Mouse (Mus musculus) gastrocnemius, adult 2 months (tissue): ENCODE measurements around the gene Csf2rb2. TPM values are rescaled to one million over a fixed set of nuclear protein-coding genes. Genes with fewer than 3 reads are reported as not detected.

Experiments used
- DNase-seq: peaks from one replicate; pipeline ENCODE4 v3.0.0; 2022
- H3K27ac ChIP-seq: fragments of 200-600 bp; 2 replicates; pipeline ENCODE4 v1.8.1; 2022; ENCODE audit warnings: mild to moderate bottlenecking
- H3K4me3 ChIP-seq: fragments of 200-600 bp; 2 replicates; pipeline ENCODE4 v1.8.1; 2022; ENCODE audit warnings: mild to moderate bottlenecking, moderate library complexity
- CTCF ChIP-seq: fragments of 200-600 bp; IDR thresholded peaks from 2 replicates; pipeline ENCODE4 v1.8.1; 2022; ENCODE audit warnings: antibody characterized with exemption, mild to moderate bottlenecking, moderate library complexity
- intact Hi-C: fragments of 180-260 bp; cut with DNase I; formaldehyde crosslinking; loops from one replicate; pipeline ENCODE4 v1.15.1; 2025
- microRNA-seq: library from miRNA; unstranded; fragments of <30 nt; microRNA quantifications from one replicate; pipeline ENCODE4 v1.2.0, GENCODE M21; 2021
- total RNA-seq, 2 experiments: library from RNA; stranded (reverse); gene quantifications; 2 replicates each; pipeline ENCODE4 v1.2.3; 2021

Csf2rb2 gene
- total RNA-seq, 2 experiments from 2014 or later = 0.66 to 0.78 TPM

DNA sequence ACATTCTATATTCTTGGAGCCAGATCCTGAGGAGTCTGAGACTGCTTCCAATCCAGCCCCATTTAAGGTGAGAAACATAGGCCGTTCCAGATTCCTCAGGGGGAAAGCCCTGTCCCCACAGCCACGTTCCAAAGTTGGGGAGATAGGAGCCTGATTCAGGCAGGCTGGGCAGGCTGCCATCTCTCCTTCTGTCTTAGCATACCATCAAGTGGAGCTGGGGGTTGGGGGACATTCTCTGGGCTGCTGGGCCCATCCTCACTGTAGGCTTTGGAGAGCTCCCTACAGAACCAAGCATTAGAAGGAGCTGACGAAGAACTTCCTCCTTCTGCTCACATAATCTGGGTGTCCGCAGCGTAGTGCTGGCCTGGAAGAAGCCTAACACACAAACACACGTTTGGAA is 61.7 kb downstream of the Csf2rb2 start:
- peak overlapping the region; percentile 93 for H3K27ac ChIP-seq
- H3K4me3 ChIP-seq = no peak overlapping the region
- intact Hi-C loops = loop anchor here (5.0 to 10.0 kb wide), 2 partner anchors 59 to 159 kb away; no protein-coding TSS in a partner anchor
- TF ChIP-seq CTCF = no peak
- DNase-seq = no peak

DNA sequence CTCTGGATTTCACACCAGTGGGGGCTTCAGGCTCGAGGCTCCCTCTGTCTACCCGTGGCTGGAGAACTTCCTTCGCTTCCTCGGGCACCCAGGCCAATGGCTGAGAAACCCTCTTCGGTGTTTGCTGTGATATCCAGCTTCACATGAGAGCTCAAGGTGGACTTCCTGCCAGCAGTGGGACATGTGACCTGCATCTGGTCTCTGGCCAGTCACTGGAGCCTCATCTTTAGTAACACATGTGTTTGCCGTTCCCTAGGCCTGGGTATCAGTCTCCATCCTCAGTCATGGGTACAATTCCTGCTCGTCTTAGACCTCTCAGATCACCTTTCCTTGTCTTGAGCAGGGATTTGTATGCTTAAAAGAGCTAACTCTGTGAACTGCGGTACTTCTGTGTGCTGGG is 62.5 kb downstream of the Csf2rb2 start:
- TF ChIP-seq CTCF = no peak
- peak overlapping the region; percentile 93 for H3K27ac ChIP-seq
- peak; percentile 85 for DNase-seq
- intact Hi-C loops = loop anchor here (5.0 to 10.0 kb wide), 2 partner anchors 58 to 159 kb away; no protein-coding TSS in a partner anchor
- peak overlapping the region; percentile 51 for H3K4me3 ChIP-seq

DNA sequence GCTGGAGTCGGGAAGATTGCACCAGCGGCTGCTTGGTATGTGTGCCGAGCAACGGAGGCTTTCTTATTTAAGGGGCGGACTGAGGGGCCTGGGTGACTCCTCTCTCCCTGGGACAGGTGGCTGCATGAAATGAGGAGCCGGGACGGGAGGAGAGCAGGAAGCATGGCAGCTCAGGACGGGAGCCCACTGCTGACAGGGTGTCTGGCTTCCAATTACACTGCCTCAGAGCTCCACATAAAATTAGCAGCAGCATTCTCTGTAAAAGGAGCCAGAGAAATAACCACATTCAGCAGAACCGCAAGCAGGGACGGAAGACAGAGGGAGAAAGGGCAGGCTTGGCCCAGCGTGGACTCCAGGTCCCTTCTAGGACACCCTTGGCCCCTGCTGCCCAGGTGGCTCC is 64.2 kb downstream of the Csf2rb2 start:
- no peak for TF ChIP-seq CTCF
- H3K4me3 ChIP-seq = peak overlapping the region; percentile 51
- intact Hi-C loops = loop anchor here (1.0 to 10.0 kb wide), 3 partner anchors 36 to 161 kb away; no protein-coding TSS in a partner anchor
- DNase-seq = peak; percentile 84
- H3K27ac ChIP-seq = peak overlapping the region; percentile 93

DNA sequence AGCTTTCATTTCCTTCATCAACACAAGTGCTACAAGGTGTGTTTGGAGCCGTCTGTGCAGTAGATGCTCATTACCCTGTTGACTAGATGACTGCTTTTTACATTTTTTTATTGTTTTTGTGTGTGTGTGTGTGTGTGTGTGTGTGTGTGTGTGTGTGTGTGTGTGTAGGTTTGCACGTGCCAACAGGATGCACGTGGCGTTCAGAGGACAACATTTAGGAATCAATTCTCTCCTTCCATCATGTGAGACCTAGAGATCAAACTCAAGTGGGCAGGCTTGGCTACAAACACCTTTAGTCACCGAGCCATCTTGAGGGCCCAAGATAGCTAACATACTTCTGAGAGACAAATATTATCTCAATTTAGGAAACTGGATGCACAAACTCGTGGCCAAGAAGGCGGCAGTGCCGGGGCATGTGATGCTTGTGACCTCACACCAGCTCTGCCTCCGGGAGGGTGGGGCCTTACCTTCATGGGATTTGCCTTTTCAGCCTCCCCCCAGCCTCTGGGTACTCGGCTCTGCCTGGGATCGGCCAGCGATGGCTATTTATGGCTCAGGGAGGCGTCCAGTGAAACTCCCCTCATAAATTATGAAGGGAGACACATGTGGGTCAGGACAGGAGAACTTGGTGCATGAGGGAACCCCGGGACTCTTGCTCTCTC is 65.4 kb downstream of the Csf2rb2 start:
- no peak for TF ChIP-seq CTCF
- intact Hi-C loops = loop anchor here (5.0 to 10.0 kb wide), 2 partner anchors 55 to 162 kb away; no protein-coding TSS in a partner anchor
- peak overlapping the region; percentile 93 for H3K27ac ChIP-seq
- DNase-seq = peak; percentile 84
- peak overlapping the region; percentile 51 for H3K4me3 ChIP-seq

DNA sequence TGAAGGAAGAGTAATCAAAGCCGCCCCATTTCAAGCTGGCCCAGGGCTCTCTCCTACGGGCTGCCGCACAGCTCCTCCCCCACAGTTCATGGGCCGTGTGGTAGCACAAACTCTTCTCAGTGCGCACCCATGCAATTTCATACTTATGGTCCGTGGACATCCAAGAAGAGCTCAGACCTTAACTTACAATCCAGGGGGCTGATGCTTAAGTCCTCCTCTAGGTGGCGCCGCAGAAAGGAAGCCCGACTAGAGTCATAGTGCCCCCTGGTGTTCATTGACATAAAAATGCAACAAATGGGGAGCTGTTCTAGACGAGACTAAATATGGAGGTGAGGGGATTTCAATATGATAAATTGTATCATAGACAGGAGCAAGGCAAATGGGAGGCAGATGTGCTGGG is 66.1 kb downstream of the Csf2rb2 start:
- peak overlapping the region; percentile 47 for H3K4me3 ChIP-seq
- H3K27ac ChIP-seq = peak overlapping the region; percentile 93
- intact Hi-C loops = no loop called here
- peak; percentile 97 for TF ChIP-seq CTCF
- DNase-seq = peak; percentile 74

DNA sequence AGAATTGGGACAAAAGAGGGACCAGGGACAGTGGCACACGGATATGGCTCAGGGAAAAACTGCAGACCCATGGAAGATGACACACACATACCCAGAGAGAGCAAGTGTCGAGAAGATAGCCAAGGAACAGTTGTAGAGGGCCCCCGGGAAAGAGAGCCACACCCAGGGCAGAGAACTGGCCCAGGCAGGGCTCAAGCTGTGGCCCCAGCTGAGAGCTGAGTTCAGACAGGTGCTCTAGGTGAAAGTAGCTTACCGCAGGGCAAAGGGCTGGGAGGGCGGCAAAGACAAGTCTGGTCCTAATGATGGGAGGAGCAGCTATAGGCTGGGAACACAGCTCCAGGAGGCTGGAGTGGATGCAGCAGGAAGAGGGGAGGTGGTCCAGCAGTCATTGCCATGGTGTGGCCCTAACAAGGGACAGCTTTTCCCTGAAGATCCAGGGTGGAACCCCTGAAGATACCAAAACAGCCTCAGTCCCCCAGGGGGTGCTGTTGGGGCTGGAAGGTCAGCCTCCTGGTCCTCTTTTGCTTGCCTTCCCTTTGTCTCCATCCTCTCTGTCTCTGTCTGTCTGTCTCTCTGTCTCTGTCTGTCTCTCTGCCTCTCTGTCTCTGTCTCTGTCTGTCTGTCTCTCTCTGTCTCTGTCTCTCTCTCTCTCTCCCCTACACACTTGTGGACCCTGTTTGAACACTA is 70.6 kb downstream of the Csf2rb2 start:
- peak overlapping the region; percentile 60 for H3K27ac ChIP-seq
- intact Hi-C loops = no loop called here
- peak; percentile 25; the same call in 1 of the 2 replicates for TF ChIP-seq CTCF
- no peak for DNase-seq
- H3K4me3 ChIP-seq = no peak overlapping the region

Small RNAs within 50 kb of the gene (microRNA-seq; reads per million reads assigned to microRNA genes)
- gene Mir7676-1 = not detected
- not detected for gene Mir7676-2

Other genes starting within 250 kb of the Csf2rb2 start
- not detected for gene Cacng2, start 185.7 kb downstream of the Csf2rb2 start, total RNA-seq
- 10 to 100 TPM; 11.7 to 16.0 TPM for gene Ift27, start 131.6 kb downstream of the Csf2rb2 start, total RNA-seq
- gene Pvalb, start 99.3 kb downstream of the Csf2rb2 start, total RNA-seq = over 10,000 TPM in 1 of 2 experiments, 1,000 to 10,000 TPM in 1; 9,151 to 16,547 TPM
- gene Ncf4, start 60.9 kb downstream of the Csf2rb2 start, total RNA-seq = 1 to 10 TPM in 1 of 2 experiments, not detected in 1; 1.2 TPM
- 1 to 10 TPM in 1 of 2 experiments, under 1 TPM in 1; 0.86 to 1.0 TPM for gene Csf2rb, start 20.0 kb upstream of the Csf2rb2 start, total RNA-seq
- not detected for gene Tex33, start 90.2 kb upstream of the Csf2rb2 start, total RNA-seq
- gene Tst, start 100.2 kb upstream of the Csf2rb2 start, total RNA-seq = 10 to 100 TPM; 18.2 to 18.8 TPM
- gene Mpst, start 100.7 kb upstream of the Csf2rb2 start, total RNA-seq = 10 to 100 TPM; 61.9 to 66.9 TPM
- 10 to 100 TPM in 1 of 2 experiments, 1 to 10 TPM in 1; 8.9 to 17.2 TPM for gene Kctd17, start 122.8 kb upstream of the Csf2rb2 start, total RNA-seq
- not detected for gene Tmprss6, start 162.9 kb upstream of the Csf2rb2 start, total RNA-seq
- not detected for gene Il2rb, start 189.6 kb upstream of the Csf2rb2 start, total RNA-seq
- 1 to 10 TPM; 2.7 to 7.6 TPM for gene C1qtnf6, start 225.7 kb upstream of the Csf2rb2 start, total RNA-seq
- gene Sstr3, start 239.0 kb upstream of the Csf2rb2 start, total RNA-seq = under 1 TPM in 1 of 2 experiments, not detected in 1; 0.05 TPM